Mouse (Mus musculus) adrenal gland, postnatal 0 days (tissue): ENCODE results near the gene Arpc1a. TPM values are rescaled to one million over a fixed set of nuclear protein-coding genes. Genes with fewer than 3 reads are reported as not detected.

ENCODE experiments used
- polyA plus RNA-seq: library from polyadenylated mRNA; unstranded; fragments of >200 nt; fragmentation: Nextera tagmentation; extraction: Ambion mirVana; gene quantifications from 2 replicates; pipeline ENCODE4 v1.2.1, GENCODE M21; 2015

Gene Arpc1a
- polyA plus RNA-seq = 103 and 127 TPM in 2 replicates

DNA sequence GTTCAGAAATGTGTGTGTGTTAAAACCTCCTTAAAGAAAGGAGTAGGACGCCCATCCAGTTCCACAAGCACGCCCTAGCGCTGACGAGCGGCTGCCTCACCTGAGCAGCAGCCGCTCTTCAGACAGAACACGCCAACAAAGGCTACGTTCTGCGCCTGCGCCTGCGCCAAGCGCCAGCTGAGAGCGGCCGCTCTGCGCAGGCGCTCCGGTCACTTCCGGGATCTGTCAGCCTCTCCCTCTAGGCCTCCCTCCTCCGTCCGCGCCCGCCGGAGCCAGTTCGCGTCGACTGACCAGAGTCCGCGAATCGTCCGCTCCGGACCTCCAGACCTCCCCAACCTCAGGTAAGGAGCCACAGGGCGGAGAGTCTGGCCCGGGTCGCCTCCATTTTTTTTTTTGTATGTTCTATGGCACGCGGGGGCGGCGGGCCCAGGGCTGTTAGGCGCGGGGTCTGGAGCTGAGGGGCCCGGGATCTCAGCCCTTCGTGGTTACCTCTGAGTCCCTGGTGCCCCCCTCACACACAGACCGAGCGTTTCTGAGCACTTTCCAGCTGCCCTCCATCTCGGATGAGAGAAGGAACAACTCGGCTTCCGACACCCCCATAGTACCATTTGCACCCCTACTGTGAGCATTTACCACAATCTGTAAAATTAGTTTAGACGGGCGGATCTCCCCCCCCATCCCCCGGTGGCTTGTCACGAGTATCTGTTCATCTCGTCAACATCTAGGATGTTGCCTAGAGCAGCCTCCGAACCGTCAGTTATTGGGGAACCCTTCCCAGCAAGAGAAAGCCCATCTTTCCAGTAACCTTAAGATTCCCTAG, at the start of gene Arpc1a, which contains the start of gene Kpna7:
Arpc1a (plus strand) TSS at position 199 of the 820 bp plus-strand sequence.
Kpna7 (minus strand) TSS at position 399 of the 820 bp plus-strand sequence.

DNA sequence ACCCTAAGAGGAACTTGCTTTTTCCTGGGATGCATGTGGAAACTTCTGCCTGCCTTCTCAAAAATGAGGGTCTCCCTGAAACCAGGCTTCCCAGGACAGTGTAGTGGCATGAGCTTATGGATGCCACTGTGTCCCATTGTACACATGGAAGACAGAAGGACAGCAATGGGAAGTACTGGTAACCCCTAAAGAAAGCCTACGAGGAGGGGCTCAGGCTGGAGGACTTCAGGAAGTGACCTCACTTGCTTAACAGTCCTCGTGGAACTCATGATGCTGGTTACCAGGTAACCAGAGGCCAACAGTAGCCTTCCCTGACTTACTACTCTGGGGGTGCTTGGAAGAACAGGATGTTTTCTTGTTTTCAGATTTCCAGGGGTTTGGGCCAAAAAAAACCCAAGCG, 40.9 kb upstream of the Arpc1a start, which contains the start of gene 1700018F24Rik:
1700018F24Rik (plus strand) TSS at position 301 of the 400 bp plus-strand sequence.

DNA sequence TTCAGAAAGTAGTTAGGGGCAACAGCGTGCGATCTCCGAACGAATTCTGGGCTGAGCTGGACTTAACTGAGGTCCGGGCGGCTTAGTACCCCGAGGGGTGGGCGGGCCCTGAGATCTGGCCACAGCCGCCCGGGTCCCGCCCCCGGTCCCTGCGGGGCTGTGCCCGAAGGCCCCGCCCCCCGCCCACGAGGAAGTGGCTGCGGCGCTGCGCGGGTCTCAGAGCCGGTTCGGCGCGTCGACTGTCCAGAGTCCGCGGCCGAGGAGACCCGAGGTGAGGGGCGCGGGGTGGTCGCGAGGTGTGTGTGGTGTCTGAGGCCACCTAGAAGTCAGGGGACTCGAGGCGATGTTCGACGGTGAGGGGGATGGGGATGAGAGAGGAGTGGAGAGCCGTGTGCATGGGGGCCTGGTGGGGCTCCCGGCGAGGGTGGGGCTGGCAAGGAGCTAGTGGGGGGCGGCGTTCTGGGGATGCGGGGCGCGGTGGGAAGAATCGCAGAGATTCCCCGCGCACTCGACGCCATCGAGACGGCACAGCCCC, 30.5 kb downstream of the Arpc1a start, which contains the start of gene Arpc1b:
Arpc1b (plus strand) TSS at position 145 of the 535 bp plus-strand sequence.

DNA sequence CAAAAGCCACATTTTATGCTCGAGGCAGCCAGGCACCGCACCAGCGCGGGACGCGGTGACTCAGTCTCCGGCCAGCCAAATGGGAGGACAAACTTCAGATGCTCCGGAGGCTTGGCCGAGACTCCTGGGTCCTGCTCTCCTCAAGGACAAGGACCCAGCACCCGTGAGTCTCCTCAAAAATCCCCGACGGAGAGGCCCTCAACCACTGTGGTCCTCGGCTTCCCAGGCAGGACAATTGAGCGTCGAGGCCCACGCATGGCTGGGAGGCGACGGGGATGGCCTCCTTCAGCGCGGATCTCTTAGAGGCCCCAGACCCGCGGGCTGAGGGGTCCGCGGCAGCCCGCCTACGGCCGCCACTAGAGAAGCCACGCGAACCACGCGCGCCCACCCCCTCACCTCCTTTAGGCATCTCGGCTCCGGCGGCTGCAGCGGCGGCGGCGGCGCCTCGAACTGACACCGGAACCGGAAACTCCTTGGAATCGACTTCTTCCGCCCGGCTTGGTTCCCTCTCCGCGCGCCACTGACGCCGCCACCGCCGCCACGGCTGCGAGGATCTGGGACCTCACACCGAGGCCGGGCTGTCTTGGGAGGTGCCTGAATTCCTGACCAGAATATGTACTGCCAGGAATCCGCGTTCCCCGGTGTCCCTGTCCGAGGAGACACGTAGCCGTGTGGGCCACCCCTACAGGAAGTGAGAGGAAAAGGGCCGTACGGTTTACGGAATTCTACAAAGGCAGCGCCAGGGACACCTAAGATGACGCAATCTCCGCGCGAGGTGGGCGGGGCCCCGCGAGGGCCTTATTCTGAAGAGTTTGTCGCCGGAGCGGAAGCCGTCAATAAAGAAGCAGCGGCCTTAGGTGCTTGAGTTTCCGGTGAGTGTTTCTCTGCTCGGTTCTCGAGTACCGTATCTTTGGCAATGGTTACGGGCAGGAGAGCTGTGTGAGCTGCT, 56.2 kb downstream of the Arpc1a start, which contains the start of the genes Pdap1 and Bud31:
Pdap1 (minus strand) TSS at position 668 of the 949 bp plus-strand sequence.
Bud31 (plus strand) TSS at position 792 of the 949 bp plus-strand sequence.

Other genes with a start within 250 kb of the Arpc1a start
- 9.3 and 9.7 TPM in 2 replicates for gene Smurf1, start 118.0 kb upstream of the Arpc1a start, polyA plus RNA-seq
- not detected in 2 replicates for gene Gm4871, start 51.1 kb upstream of the Arpc1a start, polyA plus RNA-seq
- not detected in 2 replicates for gene 1700018F24Rik, start 40.8 kb upstream of the Arpc1a start, polyA plus RNA-seq
- gene Kpna7, start 200 bp downstream of the Arpc1a start, polyA plus RNA-seq = 0.06 TPM in 1 of 2 replicates, not detected in the other
- gene Arpc1b, start 30.4 kb downstream of the Arpc1a start, polyA plus RNA-seq = 311 and 374 TPM in 2 replicates
- gene Pdap1, start 56.4 kb downstream of the Arpc1a start, polyA plus RNA-seq = 58.7 and 70.8 TPM in 2 replicates
- gene Bud31, start 56.5 kb downstream of the Arpc1a start, polyA plus RNA-seq = 227 and 301 TPM in 2 replicates
- 14.4 and 25.9 TPM in 2 replicates for gene Ptcd1, start 83.3 kb downstream of the Arpc1a start, polyA plus RNA-seq
- gene Cpsf4, start 83.4 kb downstream of the Arpc1a start, polyA plus RNA-seq = 19.0 and 22.3 TPM in 2 replicates
- 935 and 1,769 TPM in 2 replicates for gene Atp5j2, start 108.2 kb downstream of the Arpc1a start, polyA plus RNA-seq
- gene Zkscan14, start 118.0 kb downstream of the Arpc1a start, polyA plus RNA-seq = 12.5 and 13.6 TPM in 2 replicates
- 7.9 and 8.7 TPM in 2 replicates for gene Zkscan5, start 120.7 kb downstream of the Arpc1a start, polyA plus RNA-seq
- 35.8 and 45.4 TPM in 2 replicates for gene Zfp655, start 147.9 kb downstream of the Arpc1a start, polyA plus RNA-seq
- 0.35 and 0.50 TPM in 2 replicates for gene Zscan25, start 196.7 kb downstream of the Arpc1a start, polyA plus RNA-seq